Mouse (Mus musculus): ENCODE data around the gene Col4a1. TPM values are rescaled to one million over a fixed set of nuclear protein-coding genes. Genes with fewer than 3 reads are reported as not detected.

The Col4a1 gene
- polyA plus RNA-seq, 1 experiment from 2014 or later: 136 TPM

DNA sequence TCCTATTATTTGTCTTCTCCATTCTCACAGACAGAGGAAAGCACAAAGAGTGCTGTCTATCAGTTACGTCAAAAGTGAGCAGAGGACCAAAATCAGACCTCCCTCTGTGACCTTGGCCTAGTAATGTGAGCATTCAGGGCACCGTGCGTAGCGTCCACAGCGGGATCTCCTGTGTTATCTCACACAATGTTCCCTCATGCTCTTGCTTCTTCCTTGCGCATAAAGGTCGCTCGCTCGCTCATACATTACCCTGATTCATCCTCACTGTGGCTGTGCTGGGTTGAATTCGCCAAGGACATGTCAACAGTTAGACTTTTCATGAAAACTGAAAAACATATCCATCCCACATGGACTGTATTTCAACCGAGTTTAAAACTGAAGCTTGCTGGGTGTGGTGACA lies 115.4 kb downstream of the Col4a1 start:
- WGBS: 90% methylated on average over 11 of the region's 11 CpGs
- Histone ChIP-seq H3K4me3 (ENCODE audit: low read length) (no peak overlapping the region), H3K4me1 (ENCODE audit: control insufficient read depth, insufficient read depth, low read length) (no peaks in the 10 kb centered on the region), H3K9ac (ENCODE audit: low read depth, low read length) (no peak overlapping the region), H3K4me2 (ENCODE audit: low read depth, low read length) (no peak overlapping the region), H3K27ac (ENCODE audit: low read length) (no peak overlapping the region), H3K27me3 (replicated peaks; ENCODE audit: control insufficient read depth, insufficient read depth, low read length) (no peaks in the 10 kb centered on the region), H3K9me3 (ENCODE audit: control insufficient read depth, low read length) (no peaks in the 10 kb centered on the region), H3K36me3 (ENCODE audit: control insufficient read depth, insufficient read depth, low read length) (peaks cover 7% of the 10 kb centered on the region; the same call in 1 of the 2 replicates)
- no peak for ATAC-seq

DNA sequence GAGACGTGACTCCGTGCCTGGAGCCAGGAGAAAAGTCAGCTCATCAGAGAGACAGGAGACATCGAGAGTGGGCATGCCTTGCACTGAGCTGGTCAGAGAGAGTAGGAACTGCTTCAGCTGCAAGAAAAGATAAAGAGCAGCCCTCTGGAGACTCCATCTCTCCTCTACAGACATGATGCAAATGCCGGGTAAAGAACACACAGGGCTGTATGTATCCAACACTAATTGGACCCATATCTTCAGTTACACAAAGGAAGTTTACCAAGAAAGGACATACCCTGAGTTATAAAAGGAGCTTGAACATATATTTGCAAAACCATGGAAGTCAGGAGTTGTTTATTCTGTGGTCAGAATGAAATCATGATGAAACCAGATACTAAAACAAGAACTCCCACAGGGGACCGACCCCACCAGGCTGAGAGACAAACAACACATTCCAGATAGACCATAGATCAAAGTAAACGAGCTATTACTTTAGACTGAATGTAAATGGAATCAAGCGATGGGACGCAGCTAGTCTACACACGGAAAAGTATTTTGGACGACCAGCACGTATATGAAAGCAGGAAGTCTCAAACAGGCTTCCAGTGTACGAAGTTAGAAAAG lies 119.8 kb downstream of the Col4a1 start:
- peaks cover 5% of the 10 kb centered on the region; the same call in 1 of the 2 replicates for H3K4me1 ChIP-seq (ENCODE audit: control insufficient read depth, insufficient read depth, low read length)
- WGBS: 36% methylated on average over 12 of the region's 12 CpGs
- ATAC-seq: no peak
- H3K36me3 ChIP-seq (ENCODE audit: control insufficient read depth, insufficient read depth, low read length): 0 out of 2 replicates have a peak, but pooled peaks cover 1% of the 10 kb centered on the region
- no peak overlapping the region for H3K4me3 ChIP-seq (ENCODE audit: low read length)
- H3K9me3 ChIP-seq (ENCODE audit: control insufficient read depth, low read length): no peaks in the 10 kb centered on the region
- H3K4me2 ChIP-seq (ENCODE audit: low read depth, low read length): no peak overlapping the region
- no peak overlapping the region for H3K9ac ChIP-seq (ENCODE audit: low read depth, low read length)
- H3K27me3 ChIP-seq (replicated peaks; ENCODE audit: control insufficient read depth, insufficient read depth, low read length): peaks cover 5% of the 10 kb centered on the region
- 0 out of 2 replicates have a peak overlapping the region, but pooled peaks have one; percentile 20 for H3K27ac ChIP-seq (ENCODE audit: low read length)

- peaks cover 16% of the 10 kb centered on the region; the same call in 1 of the 2 replicates for H3K4me1 ChIP-seq (ENCODE audit: control insufficient read depth, insufficient read depth, low read length)
- H3K4me2 ChIP-seq (ENCODE audit: low read depth, low read length): peak overlapping the region; percentile 74
- peak; percentile 54 for ATAC-seq
- peak overlapping the region; percentile 53 for H3K9ac ChIP-seq (ENCODE audit: low read depth, low read length)
- no peaks in the 10 kb centered on the region for H3K9me3 ChIP-seq (ENCODE audit: control insufficient read depth, low read length)
- peaks cover 9% of the 10 kb centered on the region for H3K27me3 ChIP-seq (replicated peaks; ENCODE audit: control insufficient read depth, insufficient read depth, low read length)
- no peaks in the 10 kb centered on the region for H3K36me3 ChIP-seq (ENCODE audit: control insufficient read depth, insufficient read depth, low read length)
- H3K27ac ChIP-seq (ENCODE audit: low read length): no peak overlapping the region
- H3K4me3 ChIP-seq (ENCODE audit: low read length): peak overlapping the region; percentile 41
- 2% methylated on average over 46 of the region's 46 CpGs for WGBS
These were observed 124.9 kb downstream of the Col4a1 start for GRCm38 (mm10) chr8:11187581-11188271.

- no peak overlapping the region for H3K27ac ChIP-seq (ENCODE audit: low read length)
- WGBS: 38% methylated on average over 4 of the region's 4 CpGs
- H3K27me3 ChIP-seq (replicated peaks; ENCODE audit: control insufficient read depth, insufficient read depth, low read length): peaks cover 9% of the 10 kb centered on the region
- H3K36me3 ChIP-seq (ENCODE audit: control insufficient read depth, insufficient read depth, low read length): no peaks in the 10 kb centered on the region
- peaks cover 16% of the 10 kb centered on the region; the same call in 1 of the 2 replicates for H3K4me1 ChIP-seq (ENCODE audit: control insufficient read depth, insufficient read depth, low read length)
- H3K9me3 ChIP-seq (ENCODE audit: control insufficient read depth, low read length): no peaks in the 10 kb centered on the region
- H3K9ac ChIP-seq (ENCODE audit: low read depth, low read length): no peak overlapping the region
- H3K4me3 ChIP-seq (ENCODE audit: low read length): no peak overlapping the region
- ATAC-seq: no peak
- H3K4me2 ChIP-seq (ENCODE audit: low read depth, low read length): no peak overlapping the region
These were observed 126.2 kb downstream of the Col4a1 start for GRCm38 (mm10) chr8:11186456-11186855.

DNA sequence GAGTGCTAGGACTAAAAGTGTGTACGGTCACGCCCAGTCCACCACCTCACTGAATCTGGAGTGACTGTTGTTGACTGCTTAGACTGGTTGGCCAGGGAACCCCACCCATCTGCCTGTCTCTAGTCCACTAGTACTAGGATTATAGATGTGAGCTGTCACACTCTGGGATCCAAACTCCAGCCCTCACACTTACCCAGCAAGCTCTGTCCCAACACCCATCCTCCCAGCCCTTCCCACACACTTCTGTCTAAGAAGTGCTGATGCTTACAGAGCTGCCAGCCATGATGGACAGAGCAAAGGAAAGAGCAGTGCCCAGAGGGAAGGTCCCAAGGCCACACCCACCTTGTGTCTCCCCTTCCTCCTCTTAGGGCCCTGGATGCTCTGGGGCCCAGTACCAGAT lies 127.0 kb downstream of the Col4a1 start:
- Histone ChIP-seq H3K4me1 (ENCODE audit: control insufficient read depth, insufficient read depth, low read length) (peaks cover 16% of the 10 kb centered on the region; the same call in 1 of the 2 replicates), H3K36me3 (ENCODE audit: control insufficient read depth, insufficient read depth, low read length) (no peaks in the 10 kb centered on the region), H3K4me3 (ENCODE audit: low read length) (no peak overlapping the region), H3K4me2 (ENCODE audit: low read depth, low read length) (no peak overlapping the region), H3K9me3 (ENCODE audit: control insufficient read depth, low read length) (no peaks in the 10 kb centered on the region), H3K9ac (ENCODE audit: low read depth, low read length) (no peak overlapping the region), H3K27me3 (replicated peaks; ENCODE audit: control insufficient read depth, insufficient read depth, low read length) (peaks cover 9% of the 10 kb centered on the region), H3K27ac (ENCODE audit: low read length) (no peak overlapping the region)
- ATAC-seq: no peak
- 92% methylated on average over 2 of the region's 2 CpGs for WGBS

- no peak for ATAC-seq
- WGBS: 47% methylated on average over 9 of the region's 9 CpGs
- H3K36me3 ChIP-seq (ENCODE audit: control insufficient read depth, insufficient read depth, low read length): no peaks in the 10 kb centered on the region
- no peaks in the 10 kb centered on the region for H3K9me3 ChIP-seq (ENCODE audit: control insufficient read depth, low read length)
- peaks cover 16% of the 10 kb centered on the region; the same call in 1 of the 2 replicates for H3K4me1 ChIP-seq (ENCODE audit: control insufficient read depth, insufficient read depth, low read length)
- H3K4me2 ChIP-seq (ENCODE audit: low read depth, low read length): no peak overlapping the region
- no peak overlapping the region for H3K4me3 ChIP-seq (ENCODE audit: low read length)
- H3K27ac ChIP-seq (ENCODE audit: low read length): no peak overlapping the region
- H3K27me3 ChIP-seq (replicated peaks; ENCODE audit: control insufficient read depth, insufficient read depth, low read length): peaks cover 9% of the 10 kb centered on the region
- no peak overlapping the region for H3K9ac ChIP-seq (ENCODE audit: low read depth, low read length)
These were observed 129.0 kb downstream of the Col4a1 start for GRCm38 (mm10) chr8:11183611-11184031.

GRCm38 (mm10) chr8:11182606-11183005 lies 130.0 kb downstream of the Col4a1 start:
- H3K27ac ChIP-seq (ENCODE audit: low read length): no peak overlapping the region
- ATAC-seq: no peak
- no peak overlapping the region for H3K9ac ChIP-seq (ENCODE audit: low read depth, low read length)
- H3K36me3 ChIP-seq (ENCODE audit: control insufficient read depth, insufficient read depth, low read length): no peaks in the 10 kb centered on the region
- no peaks in the 10 kb centered on the region for H3K9me3 ChIP-seq (ENCODE audit: control insufficient read depth, low read length)
- H3K4me2 ChIP-seq (ENCODE audit: low read depth, low read length): no peak overlapping the region
- H3K27me3 ChIP-seq (replicated peaks; ENCODE audit: control insufficient read depth, insufficient read depth, low read length): peaks cover 2% of the 10 kb centered on the region; the same call in 1 of the 2 replicates
- no peak overlapping the region for H3K4me3 ChIP-seq (ENCODE audit: low read length)
- WGBS: 85% methylated on average over 12 of the region's 12 CpGs
- peaks cover 9% of the 10 kb centered on the region; the same call in 1 of the 2 replicates for H3K4me1 ChIP-seq (ENCODE audit: control insufficient read depth, insufficient read depth, low read length)

DNA sequence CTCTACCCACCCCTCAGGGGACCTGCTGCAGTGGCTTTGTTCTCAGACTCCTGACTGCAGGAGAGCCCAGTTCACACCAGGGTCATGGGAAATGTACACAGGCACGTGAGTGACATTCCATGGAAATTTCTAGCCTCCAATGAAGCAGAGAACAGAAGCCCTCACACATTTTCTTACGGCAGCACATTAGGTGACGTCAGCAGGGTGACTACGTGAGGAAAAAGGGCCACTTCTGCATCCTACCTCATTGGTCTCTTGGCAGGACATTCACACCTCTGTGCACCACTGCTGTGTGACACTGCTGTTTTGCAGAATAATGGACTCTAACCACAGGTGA lies 130.5 kb downstream of the Col4a1 start:
- H3K36me3 ChIP-seq (ENCODE audit: control insufficient read depth, insufficient read depth, low read length): no peaks in the 10 kb centered on the region
- no peaks in the 10 kb centered on the region for H3K27me3 ChIP-seq (replicated peaks; ENCODE audit: control insufficient read depth, insufficient read depth, low read length)
- no peak overlapping the region for H3K9ac ChIP-seq (ENCODE audit: low read depth, low read length)
- 0 out of 2 replicates have a peak, but pooled peaks cover 7% of the 10 kb centered on the region for H3K4me1 ChIP-seq (ENCODE audit: control insufficient read depth, insufficient read depth, low read length)
- H3K4me3 ChIP-seq (ENCODE audit: low read length): no peak overlapping the region
- no peak overlapping the region for H3K4me2 ChIP-seq (ENCODE audit: low read depth, low read length)
- no peak overlapping the region for H3K27ac ChIP-seq (ENCODE audit: low read length)
- no peak for ATAC-seq
- 64% methylated on average over 4 of the region's 4 CpGs for WGBS
- no peaks in the 10 kb centered on the region for H3K9me3 ChIP-seq (ENCODE audit: control insufficient read depth, low read length)

DNA sequence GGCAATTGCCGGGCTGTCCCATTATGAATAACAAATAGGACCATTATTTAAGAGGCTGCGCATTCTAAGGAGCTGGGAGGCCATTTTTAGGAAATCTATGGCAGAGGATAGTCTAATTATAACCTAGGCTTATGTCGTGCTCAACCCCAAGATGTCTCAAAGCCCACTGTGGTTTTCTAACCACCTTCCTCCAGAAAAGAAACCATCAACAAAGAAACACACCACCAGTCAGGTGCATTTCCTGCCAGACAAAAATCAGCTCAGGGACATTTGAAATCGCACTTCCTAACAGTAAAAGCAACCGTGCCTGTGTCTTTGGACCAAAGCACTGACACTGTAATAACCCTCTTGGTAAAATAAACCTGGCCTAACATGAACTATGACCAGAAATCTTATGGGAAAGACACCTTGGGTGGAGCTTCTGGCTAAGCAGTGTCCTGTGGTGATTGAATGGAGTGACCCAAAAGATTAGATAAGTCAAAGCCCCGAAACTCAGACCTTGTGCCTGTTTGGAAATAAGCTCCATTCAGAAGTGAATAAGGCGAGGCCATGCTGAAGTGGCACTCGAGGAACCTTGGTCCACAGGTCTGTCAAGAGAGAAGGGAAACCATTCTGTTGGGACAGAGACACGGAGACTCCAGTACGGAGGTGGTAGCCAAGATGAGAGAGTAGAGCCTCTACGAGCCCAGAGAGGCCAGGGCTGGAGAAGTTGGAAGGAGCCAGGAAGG lies 131.0 kb downstream of the Col4a1 start:
- H3K27ac ChIP-seq (ENCODE audit: low read length): no peak overlapping the region
- H3K27me3 ChIP-seq (replicated peaks; ENCODE audit: control insufficient read depth, insufficient read depth, low read length): no peaks in the 10 kb centered on the region
- H3K4me1 ChIP-seq (ENCODE audit: control insufficient read depth, insufficient read depth, low read length): 0 out of 2 replicates have a peak, but pooled peaks cover 3% of the 10 kb centered on the region
- 76% methylated on average over 11 of the region's 11 CpGs for WGBS
- no peaks in the 10 kb centered on the region for H3K9me3 ChIP-seq (ENCODE audit: control insufficient read depth, low read length)
- no peak overlapping the region for H3K4me2 ChIP-seq (ENCODE audit: low read depth, low read length)
- no peak; the same call in 1 of the 2 replicates for ATAC-seq
- no peak overlapping the region for H3K4me3 ChIP-seq (ENCODE audit: low read length)
- no peaks in the 10 kb centered on the region for H3K36me3 ChIP-seq (ENCODE audit: control insufficient read depth, insufficient read depth, low read length)
- no peak overlapping the region for H3K9ac ChIP-seq (ENCODE audit: low read depth, low read length)
